Mouse (Mus musculus) MEL (cell line): Measurements from ENCODE around the gene Cd47. TPM values are rescaled to one million over a fixed set of nuclear protein-coding genes. Genes with fewer than 3 reads are reported as not detected.

Experiments used
- DNase-seq: peaks from one replicate; pipeline ENCODE4 v3.0.0; 2011; ENCODE audit warnings: low read depth, low spot score
- H3K27ac ChIP-seq: 2 replicates; pipeline ENCODE4 v1.5.1; 2012; ENCODE audit warnings: low read depth, mild to moderate bottlenecking, control low read depth, low read length, moderate library complexity; ENCODE audit not compliant: control insufficient read depth
- H3K27me3 ChIP-seq, 2 experiments: fragments of 150-350 bp in 1 of 2; sonication (generic) in 1 of 2; 2 replicates each; pipeline ENCODE4 v1.6.1; 2012; ENCODE audit warnings: low read length in 2 of 2, mild to moderate bottlenecking in 2 of 2, improper control_type of control experiment in 1 of 2, moderate library complexity in 1 of 2; ENCODE audit not compliant: insufficient read depth in 2 of 2, control insufficient read depth in 1 of 2
- H3K36me3 ChIP-seq, 2 experiments: 2 replicates each; pipeline ENCODE4 v1.6.1; 2012 to 2014; ENCODE audit warnings: low read length in 2 of 2, improper control_type of control experiment in 1 of 2, inconsistent platforms in 1 of 2, mild to moderate bottlenecking in 1 of 2; ENCODE audit not compliant: insufficient read depth in 2 of 2, control insufficient read depth in 1 of 2
- H3K4me1 ChIP-seq, 2 experiments: fragments of 150-350 bp in 1 of 2; sonication (generic) in 1 of 2; 2 replicates each; pipeline ENCODE4 v1.6.1; 2012; ENCODE audit warnings: low read length in 2 of 2, improper control_type of control experiment in 1 of 2, mild to moderate bottlenecking in 1 of 2; ENCODE audit not compliant: insufficient read depth in 2 of 2, control insufficient read depth in 1 of 2
- H3K4me3 ChIP-seq, 2 experiments: fragments of 150-350 bp in 1 of 2; sonication (generic) in 1 of 2; 2 replicates each; pipeline ENCODE4 v1.5.1; 2012; ENCODE audit warnings: low read depth in 2 of 2, low read length in 2 of 2, mild to moderate bottlenecking in 2 of 2, moderate library complexity in 2 of 2, control low read depth in 1 of 2, improper control_type of control experiment in 1 of 2; ENCODE audit not compliant: control insufficient read depth in 1 of 2, insufficient read depth in 1 of 2
- H3K79me2 ChIP-seq: 2 replicates; pipeline ENCODE4 v1.6.1; 2012; ENCODE audit warnings: mild to moderate bottlenecking, low read length, moderate library complexity; ENCODE audit not compliant: control insufficient read depth, poor library complexity, insufficient read depth
- H3K9ac ChIP-seq: 2 replicates; pipeline ENCODE4 v1.6.1; 2012; ENCODE audit warnings: low read depth, mild to moderate bottlenecking, control low read depth, low read length, moderate library complexity; ENCODE audit not compliant: control insufficient read depth, poor library complexity, severe bottlenecking
- H3K9me3 ChIP-seq: fragments of 150-350 bp; sonication (generic); replicated peaks from 2 replicates; pipeline ENCODE4 v1.6.1; 2012; ENCODE audit warnings: mild to moderate bottlenecking, low read length, improper control_type of control experiment, moderate library complexity; ENCODE audit not compliant: insufficient read depth
- BHLHE40 ChIP-seq: IDR thresholded peaks from 2 replicates; pipeline ENCODE4 v1.6.1; 2012; ENCODE audit warnings: low read depth, mild to moderate bottlenecking, inconsistent platforms, low read length, improper control_type of control experiment, borderline replicate concordance
- CHD2 ChIP-seq: IDR thresholded peaks from 2 replicates; pipeline ENCODE4 v1.6.1; 2011; ENCODE audit warnings: low read length, improper control_type of control experiment
- E2F4 ChIP-seq: IDR thresholded peaks from 2 replicates; pipeline ENCODE4 v1.6.1; 2011; ENCODE audit warnings: low read depth, low read length, improper control_type of control experiment, borderline replicate concordance
- EP300 ChIP-seq, 2 experiments: IDR thresholded peaks; 2 replicates each; pipeline ENCODE4 v1.6.1; 2011; ENCODE audit warnings: improper control_type of control experiment in 2 of 2, low read length in 2 of 2, low read depth in 1 of 2, mild to moderate bottlenecking in 1 of 2
- ETS1 ChIP-seq: IDR thresholded peaks from 2 replicates; pipeline ENCODE4 v1.6.1; 2012; ENCODE audit warnings: low read depth, mild to moderate bottlenecking, inconsistent platforms, low read length, improper control_type of control experiment, moderate library complexity
- GABPA ChIP-seq: IDR thresholded peaks from 2 replicates; pipeline ENCODE4 v1.6.1; 2012; ENCODE audit warnings: low read depth, mild to moderate bottlenecking, inconsistent platforms, low read length, improper control_type of control experiment, moderate library complexity
- MAFK ChIP-seq: IDR thresholded peaks from 2 replicates; pipeline ENCODE4 v1.6.1; 2011; ENCODE audit warnings: low read depth, mild to moderate bottlenecking, low read length, improper control_type of control experiment, borderline replicate concordance
- MAX ChIP-seq: IDR thresholded peaks from 2 replicates; pipeline ENCODE4 v1.6.1; 2011; ENCODE audit warnings: low read length, improper control_type of control experiment
- MAZ ChIP-seq: IDR thresholded peaks from 2 replicates; pipeline ENCODE4 v1.6.1; 2012; ENCODE audit warnings: low read depth, mild to moderate bottlenecking, inconsistent platforms, low read length, improper control_type of control experiment
- NRF1 ChIP-seq: IDR thresholded peaks from 2 replicates; pipeline ENCODE4 v1.6.1; 2014; ENCODE audit warnings: low read depth, mild to moderate bottlenecking, inconsistent platforms, low read length, improper control_type of control experiment, moderate library complexity; ENCODE audit not compliant: poor library complexity, insufficient read depth, severe bottlenecking
- POLR2AphosphoS5 ChIP-seq: IDR thresholded peaks from 2 replicates; pipeline ENCODE4 v1.6.1; 2012; ENCODE audit warnings: low read depth, borderline replicate concordance, mild to moderate bottlenecking, inconsistent platforms, low read length, moderate library complexity, mixed read lengths
- RAD21 ChIP-seq: IDR thresholded peaks from 2 replicates; pipeline ENCODE4 v1.6.1; 2011; ENCODE audit warnings: mild to moderate bottlenecking, low read depth, low read length, improper control_type of control experiment
- SMC3 ChIP-seq: IDR thresholded peaks from 2 replicates; pipeline ENCODE4 v1.6.1; 2011; ENCODE audit warnings: low read depth, low read length, improper control_type of control experiment
- TAL1 ChIP-seq: IDR thresholded peaks from 2 replicates; pipeline ENCODE4 v1.6.1; 2012; ENCODE audit warnings: mild to moderate bottlenecking, inconsistent platforms, low read length, moderate library complexity, mixed read lengths
- USF2 ChIP-seq, 2 experiments: IDR thresholded peaks; 2 replicates each; pipeline ENCODE4 v1.6.1; 2011 to 2012; ENCODE audit warnings: improper control_type of control experiment in 2 of 2, low read length in 2 of 2, borderline replicate concordance in 1 of 2, inconsistent platforms in 1 of 2, low read depth in 1 of 2, mild to moderate bottlenecking in 1 of 2; ENCODE audit not compliant: insufficient read depth in 1 of 2
- ZKSCAN1 ChIP-seq: IDR thresholded peaks from 2 replicates; pipeline ENCODE4 v1.6.1; 2012; ENCODE audit warnings: low read depth, mild to moderate bottlenecking, inconsistent platforms, low read length, improper control_type of control experiment, moderate library complexity
- polyA plus RNA-seq, 2 experiments: library from polyadenylated mRNA; stranded (reverse) in 1 of 2; unstranded in 1 of 2; fragments of >175 nt in 1 of 2; fragments of >200 nt in 1 of 2; gene quantifications; 2 replicates each; pipeline versions ENCODE4 v1.2.1 to v1.2.4; 2012; ENCODE audit warnings: low replicate concordance in 2 of 2, low read depth in 1 of 2; ENCODE audit not compliant: insufficient read length in 2 of 2, insufficient read depth in 1 of 2, missing spikeins in 1 of 2
- total RNA-seq: library from RNA; depleted of rRNA; stranded (reverse); fragments of 300-350 nt; gene quantifications from 2 replicates; pipeline ENCODE4 v1.2.3, GENCODE M21; 2012

The Cd47 gene
- total and polyA plus RNA-seq, 3 experiments: 45.9 to 57.5 (median 51.7) TPM

DNA sequence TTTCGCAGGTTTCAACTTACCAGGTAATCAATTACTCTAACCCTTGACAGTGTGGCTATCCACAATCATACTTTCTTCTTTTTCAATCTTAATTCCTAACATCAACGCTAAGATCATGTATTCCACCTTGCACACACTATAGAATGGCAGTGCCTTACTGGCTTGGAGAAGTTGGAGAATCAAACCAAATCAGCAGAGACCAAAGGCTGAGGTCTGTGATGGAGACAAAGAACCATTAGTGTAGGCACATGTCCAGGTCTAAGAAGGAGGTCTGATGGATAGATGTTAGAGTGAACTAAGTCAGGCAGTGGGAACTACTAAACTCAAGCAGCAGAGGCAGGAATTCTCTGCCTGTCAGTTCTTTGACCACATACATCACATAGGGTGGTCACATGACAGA is 139.0 kb downstream of the Cd47 start:
- no peak overlapping the region for H3K27ac ChIP-seq
- no peak overlapping the region for H3K9ac ChIP-seq
- H3K4me3 ChIP-seq: no peak overlapping the region
- peaks cover 0 to 13% of the 10 kb centered on the region in 2 experiments; a peak in 3 of 4 replicates for H3K4me1 ChIP-seq
- H3K36me3 ChIP-seq: peaks cover 0 to 10% of the 10 kb centered on the region in 2 experiments; a peak in 2 of 4 replicates
- no peaks in the 10 kb centered on the region for H3K79me2 ChIP-seq
- no peaks in the 10 kb centered on the region for H3K9me3 ChIP-seq
- TF ChIP-seq USF2 (IDR thresholded peaks at IDR 0.05; ENCODE audit: borderline replicate concordance in 1 of 2, insufficient read depth in 1 of 2, low read depth in 1 of 2, low read length in 2 of 2) (no peak), EP300 (IDR thresholded peaks at IDR 0.05; ENCODE audit: low read depth in 1 of 2, low read length in 2 of 2) (no peak), SMC3 (no peak), POLR2AphosphoS5 (no peak), MAZ (no peak), MAFK (no peak), RAD21 (no peak), CHD2 (no peak), GABPA (no peak), E2F4 (no peak)
- TF ChIP-seq, all 39 proteins: peak for 0
- no peak for DNase-seq
- no peaks in the 10 kb centered on the region for H3K27me3 ChIP-seq

DNA sequence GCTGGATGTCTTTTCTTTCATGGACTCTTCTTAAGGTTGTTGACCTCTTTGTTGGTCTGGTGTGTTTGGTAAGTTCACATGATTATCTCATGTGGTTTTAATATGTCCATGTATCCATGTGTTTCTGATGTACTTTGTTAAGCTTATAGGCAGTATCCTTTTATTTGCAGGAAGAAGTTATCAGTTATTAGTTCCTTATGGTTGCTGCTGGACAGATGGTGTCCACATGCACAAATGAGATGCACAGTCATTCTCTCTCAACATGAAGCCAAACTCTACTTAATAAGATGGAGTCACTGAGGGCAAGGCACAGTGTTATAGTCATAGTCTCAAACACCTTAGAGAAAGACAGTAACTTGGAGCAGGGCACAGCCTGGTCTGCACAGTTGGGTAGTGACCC is 140.1 kb downstream of the Cd47 start:
- Histone ChIP-seq H3K4me3 (no peak overlapping the region), H3K79me2 (no peaks in the 10 kb centered on the region), H3K27ac (no peak overlapping the region), H3K36me3 (peaks cover 0 to 10% of the 10 kb centered on the region in 2 experiments; a peak in 2 of 4 replicates), H3K9ac (no peak overlapping the region), H3K4me1 (peaks cover 0 to 13% of the 10 kb centered on the region in 2 experiments; a peak in 3 of 4 replicates), H3K9me3 (no peaks in the 10 kb centered on the region), H3K27me3 (no peaks in the 10 kb centered on the region)
- TF ChIP-seq BHLHE40 (no peak), MAX (no peak), ETS1 (no peak), SMC3 (no peak), NRF1 (no peak), TAL1 (no peak), ZKSCAN1 (no peak), MAFK (no peak)
- no peak for DNase-seq
